Mouse (Mus musculus) heart, embryonic 15.5 days (tissue): Measurements from ENCODE around the gene Zfand2b. TPM values are rescaled to one million over a fixed set of nuclear protein-coding genes. Genes with fewer than 3 reads are reported as not detected.

ENCODE experiments used
- ATAC-seq: fragments of 200-750 bp; cut with Nextera tagmentation; replicated peaks from 2 replicates; pipeline ENCODE4 v1.8.0; 2017; ENCODE audit warnings: low read depth, moderate TSS enrichment; ENCODE audit not compliant: insufficient number of reproducible peaks, insufficient read depth, low FRiP score
- H3K27ac ChIP-seq: fragments of 300-500 bp; sonication (generic); 2 replicates; pipeline ENCODE4 v1.5.1; 2015; ENCODE audit warnings: mild to moderate bottlenecking, inconsistent platforms
- H3K27me3 ChIP-seq: fragments of 300-500 bp; sonication (generic); 2 replicates; pipeline ENCODE4 v1.6.1; 2015; ENCODE audit warnings: inconsistent platforms
- H3K36me3 ChIP-seq: fragments of 300-500 bp; sonication (generic); 2 replicates; pipeline ENCODE4 v1.6.1; 2015; ENCODE audit warnings: mild to moderate bottlenecking, inconsistent platforms
- H3K4me1 ChIP-seq: fragments of 300-500 bp; sonication (generic); replicated peaks from 2 replicates; pipeline ENCODE4 v1.6.1; 2015; ENCODE audit warnings: inconsistent platforms
- H3K4me2 ChIP-seq: fragments of 300-500 bp; sonication (generic); 2 replicates; pipeline ENCODE4 v1.6.1; 2015; ENCODE audit warnings: inconsistent platforms, mild to moderate bottlenecking, moderate library complexity
- H3K4me3 ChIP-seq: fragments of 300-500 bp; sonication (generic); 2 replicates; pipeline ENCODE4 v1.5.1; 2015; ENCODE audit warnings: mild to moderate bottlenecking, inconsistent platforms
- H3K9ac ChIP-seq: fragments of 300-500 bp; sonication (generic); 2 replicates; pipeline ENCODE4 v1.6.1; 2015; ENCODE audit warnings: mild to moderate bottlenecking, inconsistent platforms
- H3K9me3 ChIP-seq: fragments of 300-500 bp; sonication (generic); replicated peaks from 2 replicates; pipeline ENCODE4 v1.6.1; 2016; ENCODE audit warnings: inconsistent platforms
- WGBS: fragments of 180-500 bp; shearing (Covaris S2); methylation state at CpG from one replicate; pipeline ENCODE4 v1.1.7; 2015; ENCODE audit warnings: mixed read lengths; 5-methylcytosine and 5-hydroxymethylcytosine counted together
- polyA plus RNA-seq: library from polyadenylated mRNA; unstranded; fragments of >200 nt; fragmentation: Nextera tagmentation; extraction: Ambion mirVana; gene quantifications from 2 replicates; pipeline ENCODE4 v1.2.1, GENCODE M21; 2015

Zfand2b gene
- polyA plus RNA-seq, 1 experiment from 2014 or later, result 26.5 TPM

DNA sequence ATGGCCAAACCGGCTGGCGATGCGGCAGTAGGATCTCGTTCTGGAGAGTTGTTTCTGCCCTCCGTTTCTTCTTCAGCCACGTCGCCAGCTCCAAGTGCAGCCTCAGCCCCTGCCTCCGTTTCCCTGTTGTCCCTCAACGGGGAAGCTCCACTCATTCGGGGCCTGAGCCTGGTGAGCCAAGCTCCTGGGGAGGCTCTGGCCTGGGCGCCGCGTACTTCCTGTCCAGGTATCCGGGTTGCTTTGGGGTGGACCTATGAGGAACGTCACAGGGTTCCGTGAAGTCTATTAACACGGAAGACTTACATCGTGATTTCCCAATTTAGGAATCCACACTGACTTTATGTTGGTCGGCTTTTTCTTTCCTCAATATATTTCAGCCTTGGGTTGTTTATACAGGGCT lies 24.0 kb downstream of the Zfand2b start:
- Histone ChIP-seq H3K4me3 (peak overlapping the region; percentile 83), H3K4me1 (peaks cover 23% of the 10 kb centered on the region), H3K36me3 (peaks cover 34% of the 10 kb centered on the region), H3K27me3 (no peaks in the 10 kb centered on the region), H3K9ac (peak overlapping the region; percentile 63), H3K4me2 (peak overlapping the region; percentile 71), H3K9me3 (no peaks in the 10 kb centered on the region), H3K27ac (peak overlapping the region; percentile 90)
- WGBS, result under 1% methylated on average over 19 of the region's 19 CpGs
- peak; percentile 44; the same call in 1 of the 2 replicates for ATAC-seq

DNA sequence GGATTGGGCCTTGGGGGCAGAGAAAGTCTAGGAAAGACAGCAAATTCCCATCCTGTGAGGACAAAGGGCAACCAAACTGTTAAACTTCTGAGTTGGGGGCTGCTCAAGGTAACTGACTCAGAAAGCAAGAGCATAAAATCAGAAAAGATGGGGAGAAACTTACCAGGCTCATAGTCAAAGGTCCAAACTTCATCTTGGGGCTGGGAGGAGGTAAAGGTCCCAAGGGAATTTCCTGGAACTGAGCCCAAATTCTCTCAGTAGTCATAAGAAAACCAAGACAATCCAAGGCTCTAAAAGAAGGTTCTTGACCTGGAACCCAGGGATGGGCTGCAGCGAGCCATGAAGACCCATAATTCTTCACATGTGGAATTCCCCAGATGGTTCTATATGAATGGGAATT lies 32.8 kb downstream of the Zfand2b start:
- H3K9me3 ChIP-seq, result no peaks in the 10 kb centered on the region
- H3K4me2 ChIP-seq, result no peak overlapping the region
- no peak overlapping the region for H3K9ac ChIP-seq
- H3K27me3 ChIP-seq, result no peaks in the 10 kb centered on the region
- WGBS, result 73% methylated on average over 1 of the region's 1 CpGs
- no peak overlapping the region for H3K4me3 ChIP-seq
- no peak for ATAC-seq
- H3K36me3 ChIP-seq, result peaks cover 39% of the 10 kb centered on the region
- no peak overlapping the region for H3K27ac ChIP-seq
- no peaks in the 10 kb centered on the region for H3K4me1 ChIP-seq

GRCm38 (mm10) chr1:75208967-75209678 lies 40.7 kb downstream of the Zfand2b start:
- Histone ChIP-seq H3K4me2 (peak overlapping the region; percentile 80), H3K27ac (no peak overlapping the region), H3K9me3 (no peaks in the 10 kb centered on the region), H3K27me3 (peaks cover 8% of the 10 kb centered on the region; the same call in 1 of the 2 replicates), H3K36me3 (peaks cover 13% of the 10 kb centered on the region), H3K9ac (peak overlapping the region; percentile 58), H3K4me1 (peaks cover 32% of the 10 kb centered on the region), H3K4me3 (peak overlapping the region; percentile 48)
- WGBS, result 12% methylated on average over 34 of the region's 34 CpGs
- ATAC-seq, result no peak

DNA sequence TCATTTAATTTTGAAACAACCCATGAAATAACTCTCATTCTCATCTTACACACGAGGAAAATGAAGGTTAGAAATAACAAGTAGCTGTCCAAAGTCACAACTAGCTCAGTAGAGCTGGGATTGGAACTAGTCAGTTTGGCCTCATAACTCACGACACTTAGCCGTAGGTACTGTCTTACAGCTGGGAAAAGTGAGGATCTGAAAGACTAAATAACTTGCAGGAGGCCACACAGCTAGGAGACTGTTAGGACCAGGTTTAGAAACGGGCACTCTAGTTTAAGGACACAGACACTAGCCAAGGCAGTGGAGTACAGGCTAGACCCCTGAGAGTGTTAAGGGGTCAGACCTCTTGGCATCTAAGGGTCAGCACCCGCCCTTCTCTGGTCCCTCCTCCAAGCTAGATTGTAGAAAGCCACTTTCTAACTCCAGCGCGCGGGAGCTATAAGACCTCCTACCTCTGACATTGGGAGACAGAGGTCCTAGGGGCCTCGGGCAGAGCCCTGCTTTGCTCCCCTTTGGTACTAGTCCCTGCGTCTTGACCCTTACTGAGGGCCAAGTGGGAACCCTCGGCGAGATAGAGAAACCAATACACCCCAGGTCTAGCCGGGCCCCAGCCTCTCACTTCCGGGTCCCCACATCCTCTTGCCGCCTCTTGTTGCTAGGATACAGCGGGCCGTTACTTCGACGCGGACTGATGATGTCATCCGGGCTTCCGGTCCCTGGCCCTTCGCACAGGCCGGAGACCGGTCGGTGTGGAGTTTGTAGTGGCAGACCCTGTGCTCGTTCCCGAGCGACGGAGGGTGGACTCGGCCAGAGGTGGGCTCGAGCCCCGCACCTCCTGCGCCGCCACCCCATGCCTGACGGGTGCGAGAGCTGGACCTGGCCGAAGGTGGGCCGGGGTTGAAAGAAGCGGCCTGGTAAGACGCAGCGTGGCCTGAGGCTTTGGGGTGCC lies 42.0 kb downstream of the Zfand2b start, which contains the start of the genes Glb1l and Stk16:
Gene Glb1l (minus strand): TSS at position 678 of the 952 bp plus-strand sequence.
Gene Stk16 (plus strand): TSS at position 703 of the 952 bp plus-strand sequence.
- Histone ChIP-seq H3K4me1 (peaks cover 38% of the 10 kb centered on the region), H3K27me3 (peaks cover 8% of the 10 kb centered on the region; the same call in 1 of the 2 replicates), H3K9ac (peak within 1 kb of the TSS; percentile 93), H3K36me3 (peaks cover 22% of the 10 kb centered on the region), H3K4me2 (peak within 1 kb of the TSS; percentile 80), H3K27ac (peak within 1 kb of the TSS; percentile 62), H3K4me3 (peak within 1 kb of the TSS; percentile 91), H3K9me3 (no peaks in the 10 kb centered on the region)
- peak; percentile 93 for ATAC-seq
- 6% methylated on average over 42 of the region's 42 CpGs for WGBS

- Histone ChIP-seq H3K9me3 (no peaks in the 10 kb centered on the region), H3K4me1 (peaks cover 38% of the 10 kb centered on the region), H3K4me2 (peak overlapping the region; percentile 80), H3K27ac (peak overlapping the region; percentile 62), H3K36me3 (peaks cover 29% of the 10 kb centered on the region), H3K4me3 (peak overlapping the region; percentile 91), H3K9ac (peak overlapping the region; percentile 93), H3K27me3 (peaks cover 8% of the 10 kb centered on the region; the same call in 1 of the 2 replicates)
- 10% methylated on average over 17 of the region's 17 CpGs for WGBS
- ATAC-seq, result no peak
Observed at GRCm38 (mm10) chr1:75211141-75211708, 42.8 kb downstream of the Zfand2b start.

DNA sequence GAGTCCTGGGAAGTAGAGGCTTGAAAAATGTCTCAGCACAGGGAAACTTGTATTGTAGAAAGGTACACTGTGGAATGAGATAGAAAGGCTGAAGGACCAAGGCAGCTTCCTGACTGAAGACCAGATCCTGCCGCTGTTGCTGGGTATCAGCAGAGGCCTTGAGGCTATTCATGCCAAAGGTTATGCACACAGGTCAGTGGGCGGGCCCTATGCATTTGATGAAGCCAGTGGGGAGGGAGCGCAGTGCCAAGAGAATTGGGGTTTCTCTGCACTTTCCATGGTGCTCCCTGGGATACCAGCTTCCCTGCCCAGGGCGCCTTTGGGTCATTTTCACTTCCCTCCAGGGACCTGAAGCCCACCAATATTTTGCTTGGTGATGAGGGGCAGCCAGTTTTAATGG lies 44.1 kb downstream of the Zfand2b start:
- Histone ChIP-seq H3K27me3 (peaks cover 13% of the 10 kb centered on the region; the same call in 1 of the 2 replicates), H3K9ac (no peak overlapping the region), H3K4me2 (peak overlapping the region; percentile 2; the same call in 1 of the 2 replicates), H3K36me3 (peaks cover 29% of the 10 kb centered on the region), H3K9me3 (no peaks in the 10 kb centered on the region), H3K27ac (no peak overlapping the region), H3K4me3 (no peak overlapping the region), H3K4me1 (peaks cover 38% of the 10 kb centered on the region)
- 84% methylated on average over 4 of the region's 4 CpGs for WGBS
- ATAC-seq, result no peak

DNA sequence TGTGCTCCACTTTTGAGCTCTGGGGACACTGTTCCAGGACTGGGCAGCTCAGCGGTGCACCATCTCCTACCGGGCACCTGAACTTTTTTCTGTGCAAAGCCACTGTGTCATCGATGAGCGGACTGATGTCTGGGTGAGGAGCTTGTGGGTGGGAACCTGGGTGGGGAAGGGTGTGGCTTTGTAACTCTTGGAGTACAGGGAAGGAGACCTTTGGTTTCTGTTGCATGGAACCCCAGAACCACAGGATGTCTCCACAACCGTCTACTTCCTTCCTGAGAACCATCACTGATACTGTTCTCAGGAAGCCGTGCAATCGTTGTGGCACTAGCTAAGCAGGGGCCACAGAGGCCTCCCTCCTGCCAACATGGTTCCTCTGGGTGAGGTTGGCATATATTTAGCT lies 44.6 kb downstream of the Zfand2b start:
- H3K9me3 ChIP-seq, result no peaks in the 10 kb centered on the region
- peaks cover 40% of the 10 kb centered on the region for H3K4me1 ChIP-seq
- H3K36me3 ChIP-seq, result peaks cover 29% of the 10 kb centered on the region
- 81% methylated on average over 7 of the region's 7 CpGs for WGBS
- H3K27ac ChIP-seq, result no peak overlapping the region
- no peak overlapping the region for H3K9ac ChIP-seq
- H3K4me2 ChIP-seq, result peak overlapping the region; percentile 2; the same call in 1 of the 2 replicates
- H3K27me3 ChIP-seq, result peaks cover 13% of the 10 kb centered on the region; the same call in 1 of the 2 replicates
- no peak overlapping the region for H3K4me3 ChIP-seq
- ATAC-seq, result no peak

- Histone ChIP-seq H3K27ac (0 out of 2 replicates have a peak overlapping the region, but pooled peaks have one; percentile 18), H3K27me3 (peaks cover 18% of the 10 kb centered on the region; the same call in 1 of the 2 replicates), H3K4me3 (no peak overlapping the region), H3K9me3 (no peaks in the 10 kb centered on the region), H3K9ac (no peak overlapping the region), H3K4me1 (peaks cover 47% of the 10 kb centered on the region), H3K4me2 (no peak overlapping the region), H3K36me3 (peaks cover 29% of the 10 kb centered on the region)
- ATAC-seq, result no peak
- 67% methylated on average over 2 of the region's 2 CpGs for WGBS
Observed at GRCm38 (mm10) chr1:75214442-75214841, 46.0 kb downstream of the Zfand2b start.

GRCm38 (mm10) chr1:75214886-75215285 lies 46.4 kb downstream of the Zfand2b start:
- no peak overlapping the region for H3K9ac ChIP-seq
- peaks cover 47% of the 10 kb centered on the region for H3K4me1 ChIP-seq
- peaks cover 29% of the 10 kb centered on the region for H3K36me3 ChIP-seq
- H3K4me2 ChIP-seq, result no peak overlapping the region
- ATAC-seq, result no peak
- H3K27ac ChIP-seq, result 0 out of 2 replicates have a peak overlapping the region, but pooled peaks have one; percentile 18
- peaks cover 19% of the 10 kb centered on the region; the same call in 1 of the 2 replicates for H3K27me3 ChIP-seq
- 61% methylated on average over 5 of the region's 5 CpGs for WGBS
- H3K4me3 ChIP-seq, result no peak overlapping the region
- no peaks in the 10 kb centered on the region for H3K9me3 ChIP-seq

GRCm38 (mm10) chr1:75215785-75216184 lies 47.3 kb downstream of the Zfand2b start:
- Histone ChIP-seq H3K27me3 (peaks cover 24% of the 10 kb centered on the region), H3K36me3 (peaks cover 29% of the 10 kb centered on the region), H3K4me2 (no peak overlapping the region), H3K27ac (no peak overlapping the region), H3K4me1 (peaks cover 42% of the 10 kb centered on the region), H3K4me3 (no peak overlapping the region), H3K9ac (no peak overlapping the region), H3K9me3 (no peaks in the 10 kb centered on the region)
- 91% methylated on average over 9 of the region's 9 CpGs for WGBS
- ATAC-seq, result no peak
